Mouse (Mus musculus) layer of hippocampus, postnatal 14 days (tissue): ENCODE measurements at regions not wholly inside any gene's neighbourhood (a gene's known extent, or its start where the extent isn't known, plus 50 kb on each side); places are given as distances from the start of the nearest gene placed in this dataset.
"Not testable (repeated sequence)": the region's sequence is repeated elsewhere in the genome, so short reads cannot be mapped to it uniquely, and the experiment has no call there.

Experiments
- DNase-seq, 2 experiments: peaks; one replicate each; pipeline ENCODE4 v3.0.0; 2021 to 2022; ENCODE audit warnings: low spot score in 2 of 2, mixed read lengths in 1 of 2

DNA sequence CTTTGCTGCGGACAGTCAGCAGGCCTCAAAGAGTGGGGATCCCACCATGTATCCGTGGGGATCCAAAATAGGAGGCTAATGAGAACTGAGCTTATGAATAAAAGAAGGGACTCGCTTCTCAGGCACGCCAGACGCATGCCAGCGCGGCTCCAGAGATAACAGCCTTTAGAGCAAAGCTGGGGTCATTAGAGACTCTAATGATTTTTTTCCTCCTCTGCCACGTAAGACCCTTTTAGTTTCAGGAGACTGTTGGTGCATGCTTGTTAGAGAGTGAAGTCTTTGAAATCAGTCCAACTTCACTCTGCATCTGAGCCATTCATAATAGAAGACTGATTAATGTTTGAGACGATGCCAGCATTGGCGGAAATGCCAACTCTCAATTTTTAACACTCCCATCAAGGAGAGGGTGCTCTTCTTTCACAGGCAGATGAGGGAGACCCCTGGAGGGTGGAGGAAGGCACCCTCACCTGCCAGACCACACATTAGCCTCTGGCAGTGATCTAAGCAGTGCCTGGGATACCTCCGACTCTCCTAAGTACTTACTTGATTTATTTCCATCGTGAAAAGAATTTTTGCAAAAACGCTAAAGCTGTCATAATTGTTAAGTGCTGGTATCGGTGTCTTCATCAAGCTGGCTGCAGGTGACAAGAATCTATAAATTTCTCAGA lies 104.0 kb upstream of the Tcerg1l start:
- peak; percentile 28 to 62 for DNase-seq

DNA sequence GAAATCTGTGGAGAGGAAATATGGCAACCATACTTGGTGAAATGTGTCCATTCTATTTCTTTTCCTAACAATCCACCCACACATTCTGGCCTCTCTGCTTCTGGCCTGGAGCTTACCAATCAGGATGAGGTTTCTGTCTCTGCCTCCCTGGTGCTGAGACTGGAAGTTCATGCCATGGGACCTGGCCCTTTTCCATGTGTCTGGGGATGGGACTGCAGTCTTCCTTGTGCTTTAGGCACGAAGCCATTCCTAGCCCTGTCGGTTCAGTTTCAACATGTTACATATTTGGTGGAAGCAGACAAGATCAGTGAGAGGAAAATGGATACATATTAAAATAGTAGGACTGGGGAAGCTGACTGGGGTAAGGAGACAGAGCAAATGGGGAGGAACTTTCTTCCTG lies 100.2 kb upstream of the Tcerg1l start:
- no peak for DNase-seq

GRCm38 (mm10) chr7:138497202-138497601 lies 99.7 kb upstream of the Tcerg1l start:
- DNase-seq: no peak

GRCm38 (mm10) chr7:138493661-138494060 lies 96.1 kb upstream of the Tcerg1l start:
- peak in 1 of 2 experiments; percentile 18 for DNase-seq

DNA sequence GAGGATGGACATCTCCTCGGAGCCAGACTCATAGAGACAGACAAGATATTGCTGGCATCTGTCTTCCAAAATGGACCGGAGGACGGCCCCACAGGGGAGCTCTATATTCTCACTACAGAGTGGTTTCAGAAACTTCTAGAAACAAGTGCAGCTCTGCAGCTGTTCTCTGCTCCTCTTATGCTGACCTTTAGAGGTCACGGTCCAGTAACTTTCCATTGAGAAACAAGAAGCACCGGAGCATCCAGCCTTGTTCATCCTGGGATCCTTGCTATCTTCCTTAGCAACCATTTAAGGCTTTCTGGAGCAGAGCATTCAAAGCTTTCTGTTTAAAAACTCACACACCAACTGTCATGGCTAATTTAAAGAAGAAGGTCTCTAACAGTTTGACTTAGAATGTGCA lies 94.7 kb upstream of the Tcerg1l start:
- no peak for DNase-seq

DNA sequence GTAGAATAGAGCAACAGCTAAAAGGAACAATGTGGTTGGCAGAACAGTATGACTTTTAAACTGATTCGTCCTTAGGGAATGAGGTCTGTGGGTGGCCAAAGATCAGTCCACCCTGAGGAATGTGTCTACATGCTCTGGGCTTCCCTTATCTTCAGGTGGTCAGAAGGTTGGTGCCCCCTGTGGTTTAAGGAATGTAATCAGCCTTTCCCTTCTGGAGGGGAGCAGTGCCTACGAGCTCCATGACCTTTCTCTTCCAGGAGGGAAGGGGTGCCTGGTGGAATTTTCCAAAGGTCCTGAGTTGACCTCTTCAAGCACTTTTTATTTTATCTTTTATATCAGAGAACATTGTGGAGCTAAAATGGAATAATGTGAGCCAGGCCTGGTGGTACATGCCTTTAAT lies 91.9 kb upstream of the Tcerg1l start:
- no peak for DNase-seq

- DNase-seq: no peak
These were observed 90.7 kb upstream of the Tcerg1l start for GRCm38 (mm10) chr7:138488201-138488720.

DNA sequence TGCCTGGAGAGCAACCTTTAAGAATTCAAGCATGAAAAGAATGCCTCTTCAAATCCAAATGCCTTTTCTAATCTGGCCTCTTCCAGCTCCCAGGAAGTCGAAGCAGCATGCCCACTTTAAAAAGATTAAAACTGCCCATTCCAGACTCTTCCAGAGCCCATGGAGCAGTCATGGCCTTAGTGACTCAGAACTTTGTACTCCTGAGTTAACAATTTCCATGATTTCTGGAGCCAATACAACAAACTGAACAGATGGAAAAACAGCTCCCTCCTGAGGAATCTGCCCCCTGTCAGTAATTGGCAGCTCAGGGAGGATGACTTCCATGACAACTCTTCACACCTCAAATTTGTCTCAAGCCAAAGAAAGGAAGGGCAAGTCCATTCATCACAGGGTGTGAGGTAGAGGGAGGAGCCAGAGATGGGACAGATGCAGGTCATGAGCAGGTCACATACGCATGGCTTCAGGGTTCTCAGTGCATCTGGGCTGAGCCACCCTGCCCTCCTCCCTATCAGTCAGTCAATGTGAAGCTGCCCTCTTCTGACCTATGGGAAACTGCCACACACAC lies 75.4 kb upstream of the Tcerg1l start:
- DNase-seq: peak in 1 of 2 experiments; percentile 16

DNA sequence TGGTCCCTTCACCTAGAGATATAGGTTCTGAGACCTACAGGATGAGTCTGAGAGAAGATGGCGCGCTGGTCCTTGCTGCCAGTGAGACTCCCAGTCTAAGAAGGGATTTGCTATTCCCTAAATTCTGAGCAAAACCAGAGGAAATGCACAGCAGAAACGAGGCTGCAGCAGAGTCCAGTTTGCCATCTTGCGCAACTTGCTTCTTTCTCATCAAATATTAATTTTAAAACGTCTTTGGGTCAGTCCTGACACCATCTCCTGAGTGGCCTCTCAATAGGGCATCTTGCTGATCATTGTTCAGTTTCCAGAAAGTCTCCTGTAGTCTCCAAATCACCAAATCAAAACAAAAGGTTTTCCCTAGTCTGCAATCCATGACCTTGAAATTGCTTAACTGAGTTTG lies 74.8 kb upstream of the Tcerg1l start:
- no peak for DNase-seq

- DNase-seq: no peak
These were observed 71.7 kb upstream of the Tcerg1l start for GRCm38 (mm10) chr7:138469211-138469610.

- no peak for DNase-seq
These were observed 70.9 kb upstream of the Tcerg1l start for GRCm38 (mm10) chr7:138468436-138468835.

GRCm38 (mm10) chr7:138467981-138468380 lies 70.5 kb upstream of the Tcerg1l start:
- DNase-seq: no peak

- no peak for DNase-seq
These were observed 69.9 kb upstream of the Tcerg1l start for GRCm38 (mm10) chr7:138467386-138467785.

- no peak for DNase-seq
These were observed 60.4 kb upstream of the Tcerg1l start for GRCm38 (mm10) chr7:138457964-138458363.

- no peak for DNase-seq
These were observed 57.8 kb upstream of the Tcerg1l start for GRCm38 (mm10) chr7:138455371-138455770.

- not testable (repeated sequence) for DNase-seq
These were observed 57.1 kb upstream of the Tcerg1l start for GRCm38 (mm10) chr7:138454498-138455225.

DNA sequence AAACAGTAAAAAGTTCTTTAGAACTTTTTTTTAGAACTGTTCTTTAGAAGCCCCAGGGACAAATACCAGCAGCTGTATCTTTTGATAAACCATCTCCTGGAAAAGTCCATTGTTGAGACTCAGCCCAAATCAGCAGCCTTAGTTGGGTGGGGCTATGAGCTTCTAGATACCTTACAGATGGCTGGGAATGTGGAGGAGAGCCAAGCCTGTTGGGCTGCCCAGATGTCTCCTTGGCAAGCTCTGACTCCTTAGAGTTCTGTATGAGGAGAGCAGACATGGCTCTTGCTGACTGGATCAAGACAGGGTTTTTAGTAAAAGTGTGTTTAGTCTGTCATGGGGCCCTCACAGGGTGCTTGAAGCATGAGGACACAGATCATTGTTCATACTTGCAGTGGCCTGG lies 53.8 kb upstream of the Tcerg1l start:
- no peak for DNase-seq

- no peak for DNase-seq
These were observed 51.0 kb upstream of the Tcerg1l start for GRCm38 (mm10) chr7:138448519-138448918.
